Mouse (Mus musculus) hindbrain, embryonic 16.5 days (tissue): ENCODE results near the gene Ddi2. TPM values are rescaled to one million over a fixed set of nuclear protein-coding genes. Genes with fewer than 3 reads are reported as not detected.

ENCODE experiments used
- ATAC-seq: fragments of 200-750 bp; cut with Nextera tagmentation; 2 replicates; pipeline ENCODE4 v1.8.0; 2017; ENCODE audit warnings: moderate TSS enrichment, moderate library complexity
- H3K27ac ChIP-seq: fragments of 300-500 bp; sonication (generic); 2 replicates; pipeline ENCODE4 v1.5.1; 2014; ENCODE audit warnings: low read depth, mild to moderate bottlenecking, control low read depth, low read length, moderate library complexity
- H3K27me3 ChIP-seq: fragments of 300-500 bp; sonication (generic); replicated peaks from 2 replicates; pipeline ENCODE4 v1.6.1; 2014; ENCODE audit warnings: low read length; ENCODE audit not compliant: control insufficient read depth, insufficient read depth
- H3K36me3 ChIP-seq: fragments of 300-500 bp; sonication (generic); 2 replicates; pipeline ENCODE4 v1.6.1; 2014; ENCODE audit warnings: mild to moderate bottlenecking, low read length, moderate library complexity, mixed read lengths; ENCODE audit not compliant: control insufficient read depth, insufficient read depth
- H3K4me1 ChIP-seq: fragments of 300-500 bp; sonication (generic); 2 replicates; pipeline ENCODE4 v1.6.1; 2014; ENCODE audit warnings: low read depth, low read length; ENCODE audit not compliant: control insufficient read depth, insufficient read depth
- H3K4me2 ChIP-seq: fragments of 300-500 bp; sonication (generic); 2 replicates; pipeline ENCODE4 v1.6.1; 2014; ENCODE audit warnings: mild to moderate bottlenecking, low read length, control low read depth, moderate library complexity
- H3K4me3 ChIP-seq: fragments of 300-500 bp; sonication (generic); 2 replicates; pipeline ENCODE4 v1.5.1; 2014; ENCODE audit warnings: mild to moderate bottlenecking, low read length, control low read depth, moderate library complexity
- H3K9ac ChIP-seq: fragments of 300-500 bp; sonication (generic); 2 replicates; pipeline ENCODE4 v1.6.1; 2014; ENCODE audit warnings: low read depth, mild to moderate bottlenecking, control low read depth, low read length, moderate library complexity
- H3K9me3 ChIP-seq: fragments of 300-500 bp; sonication (generic); 2 replicates; pipeline ENCODE4 v1.6.1; 2014; ENCODE audit warnings: mild to moderate bottlenecking, low read length, moderate library complexity; ENCODE audit not compliant: control insufficient read depth
- WGBS: fragments of 180-500 bp; shearing (Covaris S2); extraction: QIAGEN DNeasy Blood & Tissue Kit; methylation state at CpG from one replicate; pipeline ENCODE4 v1.1.7; 2014; 5-methylcytosine and 5-hydroxymethylcytosine counted together
- polyA plus RNA-seq: library from polyadenylated mRNA; unstranded; fragments of >200 nt; fragmentation: Nextera tagmentation; extraction: Ambion mirVana; gene quantifications from 2 replicates; pipeline ENCODE4 v1.2.1, GENCODE M21; 2015

Ddi2 gene
- polyA plus RNA-seq, 1 experiment from 2014 or later = 11.0 TPM

GRCm38 (mm10) chr4:141730401-141730800 is 7.2 kb upstream of the Ddi2 start:
- H3K9ac ChIP-seq = no peak overlapping the region
- no peak overlapping the region for H3K4me3 ChIP-seq
- no peaks in the 10 kb centered on the region for H3K36me3 ChIP-seq
- H3K27ac ChIP-seq = no peak overlapping the region
- H3K9me3 ChIP-seq = no peaks in the 10 kb centered on the region
- H3K27me3 ChIP-seq = no peaks in the 10 kb centered on the region
- 78% methylated on average over 13 of the region's 13 CpGs for WGBS
- no peak for ATAC-seq
- H3K4me2 ChIP-seq = no peak overlapping the region
- peaks cover 9% of the 10 kb centered on the region for H3K4me1 ChIP-seq

- peaks cover 2% of the 10 kb centered on the region for H3K4me1 ChIP-seq
- no peaks in the 10 kb centered on the region for H3K36me3 ChIP-seq
- no peak overlapping the region for H3K4me2 ChIP-seq
- no peak overlapping the region for H3K27ac ChIP-seq
- no peaks in the 10 kb centered on the region for H3K27me3 ChIP-seq
- 79% methylated on average over 3 of the region's 3 CpGs for WGBS
- ATAC-seq = no peak
- H3K4me3 ChIP-seq = no peak overlapping the region
- no peak overlapping the region for H3K9ac ChIP-seq
- H3K9me3 ChIP-seq = no peaks in the 10 kb centered on the region
Measured at GRCm38 (mm10) chr4:141729266-141729665, 6.0 kb upstream of the Ddi2 start.

GRCm38 (mm10) chr4:141725738-141726137 is 2.5 kb upstream of the Ddi2 start:
- Histone ChIP-seq H3K9me3 (no peaks in the 10 kb centered on the region), H3K9ac (no peak overlapping the region), H3K4me1 (peaks cover 15% of the 10 kb centered on the region), H3K36me3 (no peaks in the 10 kb centered on the region), H3K27me3 (no peaks in the 10 kb centered on the region), H3K27ac (no peak overlapping the region), H3K4me2 (no peak overlapping the region), H3K4me3 (no peak overlapping the region)
- ATAC-seq = no peak
- WGBS = 56% methylated on average over 3 of the region's 3 CpGs

- Histone ChIP-seq H3K9ac (no peak overlapping the region), H3K4me2 (no peak overlapping the region), H3K9me3 (no peaks in the 10 kb centered on the region), H3K4me3 (no peak overlapping the region), H3K36me3 (no peaks in the 10 kb centered on the region), H3K27me3 (no peaks in the 10 kb centered on the region), H3K27ac (no peak overlapping the region), H3K4me1 (peaks cover 15% of the 10 kb centered on the region)
- ATAC-seq = no peak
- WGBS = 90% methylated on average over 5 of the region's 5 CpGs
Measured at GRCm38 (mm10) chr4:141725277-141725676, 2.1 kb upstream of the Ddi2 start.

GRCm38 (mm10) chr4:141724594-141724993 is 1.4 kb upstream of the Ddi2 start:
- Histone ChIP-seq H3K9ac (no peak overlapping the region), H3K27me3 (no peaks in the 10 kb centered on the region), H3K36me3 (no peaks in the 10 kb centered on the region), H3K27ac (no peak overlapping the region), H3K4me2 (no peak overlapping the region), H3K4me3 (no peak overlapping the region), H3K4me1 (peaks cover 15% of the 10 kb centered on the region), H3K9me3 (no peaks in the 10 kb centered on the region)
- 70% methylated on average over 11 of the region's 11 CpGs for WGBS
- no peak for ATAC-seq

GRCm38 (mm10) chr4:141723673-141724068 is 452 bp upstream of the Ddi2 start:
- peaks cover 15% of the 10 kb centered on the region for H3K4me1 ChIP-seq
- WGBS = 8% methylated on average over 13 of the region's 13 CpGs
- ATAC-seq = peak; percentile 76

GRCm38 (mm10) chr4:141721961-141722360 is 1.3 kb downstream of the Ddi2 start:
- Histone ChIP-seq H3K36me3 (no peaks in the 10 kb centered on the region), H3K4me2 (peak overlapping the region; percentile 83), H3K9me3 (no peaks in the 10 kb centered on the region), H3K27me3 (no peaks in the 10 kb centered on the region), H3K4me1 (peaks cover 15% of the 10 kb centered on the region), H3K9ac (no peak overlapping the region), H3K4me3 (peak overlapping the region; percentile 94), H3K27ac (no peak overlapping the region)
- ATAC-seq = no peak
- WGBS = 68% methylated on average over 6 of the region's 6 CpGs

More at GRCm38 (mm10) chr4:141723673-141724068, 452 bp upstream of the Ddi2 start:
- Histone ChIP-seq H3K9ac (peak overlapping the region; percentile 93), H3K4me3 (peak overlapping the region; percentile 94), H3K4me2 (peak overlapping the region; percentile 83), H3K9me3 (no peaks in the 10 kb centered on the region), H3K27me3 (no peaks in the 10 kb centered on the region), H3K36me3 (no peaks in the 10 kb centered on the region), H3K27ac (peak overlapping the region; percentile 71)

- Histone ChIP-seq H3K4me3 (no peak overlapping the region), H3K27ac (no peak overlapping the region), H3K36me3 (no peaks in the 10 kb centered on the region), H3K9ac (no peak overlapping the region), H3K4me1 (peaks cover 15% of the 10 kb centered on the region), H3K27me3 (no peaks in the 10 kb centered on the region), H3K9me3 (no peaks in the 10 kb centered on the region), H3K4me2 (no peak overlapping the region)
- WGBS = 74% methylated on average over 6 of the region's 6 CpGs
- ATAC-seq = no peak
Measured at GRCm38 (mm10) chr4:141720761-141721523, 2.3 kb downstream of the Ddi2 start.

- no peaks in the 10 kb centered on the region for H3K36me3 ChIP-seq
- no peak overlapping the region for H3K27ac ChIP-seq
- H3K4me2 ChIP-seq = no peak overlapping the region
- no peak overlapping the region for H3K4me3 ChIP-seq
- H3K9ac ChIP-seq = no peak overlapping the region
- H3K9me3 ChIP-seq = no peaks in the 10 kb centered on the region
- H3K4me1 ChIP-seq = peaks cover 15% of the 10 kb centered on the region
- 97% methylated on average over 1 of the region's 1 CpGs for WGBS
- H3K27me3 ChIP-seq = no peaks in the 10 kb centered on the region
- ATAC-seq = no peak
Measured at GRCm38 (mm10) chr4:141719304-141719703, 3.9 kb downstream of the Ddi2 start.
